Mouse (Mus musculus) kidney, adult 2 months (tissue): ENCODE results near the gene Ctsw.

ENCODE experiments used
- CTCF ChIP-seq: fragments of 200-500 bp; conservative IDR thresholded peaks from 2 replicates; pipeline ENCODE4 v1.5.1; 2011; ENCODE audit warnings: low read depth, mild to moderate bottlenecking, control low read depth, low read length, moderate library complexity, mixed read lengths; ENCODE audit not compliant: insufficient read depth, insufficient read length
- POLR2A ChIP-seq: fragments of 200-500 bp; IDR thresholded peaks from one replicate; pipeline ENCODE4 v1.6.1; 2011; ENCODE audit warnings: low read depth, low read length, control low read depth

DNA sequence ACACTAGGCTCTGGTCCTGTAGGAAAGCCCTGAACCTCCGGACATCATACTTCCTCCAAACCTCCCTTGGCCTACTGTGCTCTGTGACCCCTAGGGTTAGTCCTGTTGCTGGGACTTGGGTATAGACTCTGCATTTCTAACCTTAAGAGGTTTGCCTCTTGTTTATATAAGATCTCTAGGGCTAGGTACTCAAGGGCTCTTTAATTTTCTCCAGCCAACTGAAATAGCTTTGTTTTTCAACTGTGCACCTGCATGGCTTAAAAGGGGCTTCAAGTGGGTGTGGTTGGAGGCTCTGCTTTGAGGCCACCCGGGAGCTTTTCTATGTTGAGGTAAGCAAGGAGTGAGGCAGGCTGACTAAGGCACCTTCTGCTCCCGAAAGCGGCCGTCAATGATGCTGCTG lies 16.2 kb upstream of the Ctsw start:
- TF ChIP-seq CTCF (no peak), POLR2A (no peak)
